In the genomic region with DNA sequence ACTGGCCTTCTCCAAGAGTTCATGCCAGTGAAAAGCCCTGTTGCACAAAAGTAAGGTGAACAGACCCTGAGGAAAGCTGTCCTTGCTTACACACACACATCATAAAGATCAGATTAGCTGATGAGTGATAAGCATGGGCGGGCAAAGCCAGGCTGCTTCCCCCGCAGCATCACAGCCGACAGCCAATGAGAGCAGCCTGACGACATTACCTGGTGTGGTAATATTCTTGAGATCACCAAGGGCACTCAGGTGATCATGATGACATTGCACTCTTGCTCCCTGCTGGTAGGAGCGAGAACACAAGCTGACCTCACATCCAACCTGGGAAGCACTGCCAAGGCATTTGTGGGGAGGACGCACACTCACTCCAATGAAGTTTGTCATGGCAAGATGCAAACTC, we compare ENCODE assay signal across 27 mouse cellular contexts.
DNase-seq lines count a peak whose midpoint lies in the region; ATAC-seq and TF ChIP-seq lines count a peak whose summit lies in the region.
"Had no signal": no experiment of that assay in that cellular context is flagged by ENCODE, and none has a peak within 500 bp of the region (broad histone marks: within the 10 kb centered on the region; RNA-seq: fewer than 3 reads in every experiment).

No protein-coding gene starts in this region.

- no peak overlapping the region for H3K27ac ChIP-seq in intestine, postnatal 0 days (ENCODE audit: low read depth, low read length)
- no peak overlapping the region for H3K27ac ChIP-seq in intestine, embryonic 16.5 days (ENCODE audit: low read length)
- H3K27ac ChIP-seq in kidney, adult 2 months (ENCODE audit: insufficient read depth, low read depth, low read length), result no peak overlapping the region
- no peak overlapping the region for H3K27ac ChIP-seq in lung, postnatal 0 days (ENCODE audit: low read length)
- H3K27ac ChIP-seq: embryonic facial prominence, embryonic 10.5 days; embryonic facial prominence, embryonic 12.5 days; forebrain, embryonic 10.5 days; forebrain, embryonic 12.5 days had no signal

- no peak overlapping the region for H3K4me2 ChIP-seq in intestine, postnatal 0 days (replicated peaks; ENCODE audit: low read depth)
- H3K4me2 ChIP-seq in intestine, embryonic 16.5 days (ENCODE audit: low read depth, low read length), result no peak overlapping the region
- H3K4me2 ChIP-seq in lung, postnatal 0 days (replicated peaks; ENCODE audit: low read depth, low read length), result no peak overlapping the region
- H3K4me2 ChIP-seq: embryonic facial prominence, embryonic 12.5 days; forebrain, embryonic 12.5 days had no signal

- H3K27me3 ChIP-seq in intestine, postnatal 0 days (replicated peaks; ENCODE audit: control insufficient read depth, insufficient read depth, low read length), result no peaks in the 10 kb centered on the region
- no peaks in the 10 kb centered on the region for H3K27me3 ChIP-seq in intestine, embryonic 16.5 days (replicated peaks; ENCODE audit: control insufficient read depth, insufficient read depth, low read length)
- H3K27me3 ChIP-seq in kidney, adult 2 months (replicated peaks; ENCODE audit: control insufficient read depth, insufficient read depth, low read length), result no peaks in the 10 kb centered on the region
- no peaks in the 10 kb centered on the region for H3K27me3 ChIP-seq in lung, postnatal 0 days (replicated peaks; ENCODE audit: insufficient read depth, low read length)
- H3K27me3 ChIP-seq: CH12.LX; embryonic facial prominence, embryonic 12.5 days; forebrain, embryonic 12.5 days; Patski had no signal

- no peaks in the 10 kb centered on the region for H3K9me3 ChIP-seq in intestine, postnatal 0 days (ENCODE audit: control insufficient read depth)
- no peaks in the 10 kb centered on the region for H3K9me3 ChIP-seq in intestine, embryonic 16.5 days (ENCODE audit: control insufficient read depth, low read length)
- H3K9me3 ChIP-seq in lung, postnatal 0 days (ENCODE audit: low read length), result no peaks in the 10 kb centered on the region
- H3K9me3 ChIP-seq: embryonic facial prominence, embryonic 10.5 days; embryonic facial prominence, embryonic 12.5 days; forebrain, embryonic 12.5 days; G1E had no signal

- TF ChIP-seq CTCF in intestine, postnatal 0 days (IDR thresholded peaks at IDR 0.05; ENCODE audit: low read depth), result peak; percentile 16; the same call in 1 of the 2 replicates
- TF ChIP-seq CTCF in kidney, adult 2 months (conservative IDR thresholded peaks at IDR 0.05; ENCODE audit: insufficient read depth, insufficient read length, low read depth, low read length), result no peak
- TF ChIP-seq CTCF in lung, postnatal 0 days (IDR thresholded peaks at IDR 0.05), result no peak

- H3K4me3 ChIP-seq in intestine, postnatal 0 days (ENCODE audit: low read depth, low read length), result no peak overlapping the region
- H3K4me3 ChIP-seq in intestine, embryonic 16.5 days (ENCODE audit: low read length), result no peak overlapping the region
- H3K4me3 ChIP-seq in kidney, adult 2 months (ENCODE audit: insufficient read depth, low read depth, low read length), result no peak overlapping the region
- H3K4me3 ChIP-seq in lung, postnatal 0 days (ENCODE audit: low read depth, low read length), result no peak overlapping the region
- H3K4me3 ChIP-seq: embryonic facial prominence, embryonic 10.5 days; embryonic facial prominence, embryonic 12.5 days; forebrain, embryonic 10.5 days; forebrain, embryonic 12.5 days had no signal

- no peak for ATAC-seq in intestine, postnatal 0 days
- ATAC-seq in intestine, embryonic 16.5 days, result no peak
- ATAC-seq in lung, postnatal 0 days, result no peak
- ATAC-seq: activated CD4-positive, CD25-positive, alpha-beta regulatory T cell, adult 4 months; CD4-positive, CD25-positive, alpha-beta regulatory T cell, adult 4 months; forebrain, embryonic 14.5 days; forebrain, embryonic 16.5 days; Patski had no signal

- no peaks in the 10 kb centered on the region for H3K36me3 ChIP-seq in intestine, postnatal 0 days (ENCODE audit: control insufficient read depth, insufficient read depth)
- no peaks in the 10 kb centered on the region for H3K36me3 ChIP-seq in intestine, embryonic 16.5 days (ENCODE audit: control insufficient read depth, insufficient read depth, low read length)
- no peaks in the 10 kb centered on the region for H3K36me3 ChIP-seq in kidney, adult 2 months (ENCODE audit: control insufficient read depth, insufficient read depth, low read length)
- H3K36me3 ChIP-seq in lung, postnatal 0 days (ENCODE audit: insufficient read depth, low read length), result no peaks in the 10 kb centered on the region
- H3K36me3 ChIP-seq: embryonic facial prominence, embryonic 10.5 days; embryonic facial prominence, embryonic 12.5 days; forebrain, embryonic 12.5 days; G1E had no signal

- H3K4me1 ChIP-seq in intestine, postnatal 0 days (replicated peaks; ENCODE audit: control insufficient read depth, insufficient read depth, low read length), result no peaks in the 10 kb centered on the region
- no peaks in the 10 kb centered on the region for H3K4me1 ChIP-seq in intestine, embryonic 16.5 days (ENCODE audit: control insufficient read depth, insufficient read depth, low read length)
- no peaks in the 10 kb centered on the region for H3K4me1 ChIP-seq in kidney, adult 2 months (ENCODE audit: control insufficient read depth, insufficient read depth, low read length)
- H3K4me1 ChIP-seq in lung, postnatal 0 days (ENCODE audit: insufficient read depth, low read depth, low read length), result no peaks in the 10 kb centered on the region
- H3K4me1 ChIP-seq: embryonic facial prominence, embryonic 10.5 days; embryonic facial prominence, embryonic 12.5 days; forebrain, embryonic 10.5 days; forebrain, embryonic 12.5 days had no signal

- TF ChIP-seq POLR2A in kidney, adult 2 months (IDR thresholded peaks at IDR 0.05; ENCODE audit: low read depth, low read length), result no peak

- H3K9ac ChIP-seq in intestine, postnatal 0 days (ENCODE audit: low read depth, low read length), result no peak overlapping the region
- no peak overlapping the region for H3K9ac ChIP-seq in intestine, embryonic 16.5 days (ENCODE audit: low read depth, low read length)
- H3K9ac ChIP-seq in lung, postnatal 0 days (replicated peaks; ENCODE audit: low read depth), result no peak overlapping the region
- H3K9ac ChIP-seq: embryonic facial prominence, embryonic 12.5 days; forebrain, embryonic 12.5 days had no signal

- TF ChIP-seq EP300 in lung, postnatal 0 days (IDR thresholded peaks at IDR 0.05), result no peak

- DNase-seq in kidney, adult 2 months, result peak; percentile 3
- DNase-seq in kidney, postnatal 4 days, result no peak
- peak; percentile 18 for DNase-seq in lung, postnatal 0 days (ENCODE audit: low spot score)
- no peak for DNase-seq in lung, postnatal 4 days
- DNase-seq in fat pad, adult 2 months (ENCODE audit: extremely low read depth, low read depth, low spot score), result peak; percentile 64
- no peak for DNase-seq in cerebellum, adult 18-20 months
- DNase-seq: adrenal gland, adult 8-10 months; adrenal gland, postnatal 36 days; B cell, adult 2 months; cerebellum, adult 11 months; cerebellum, adult 2 months; cerebellum, adult 9-10 months; cerebellum, postnatal 10 days; cerebellum, postnatal 25 days had no signal

- 72% methylated on average over 6 of the region's 6 CpGs for WGBS in intestine, postnatal 0 days
- WGBS in intestine, embryonic 16.5 days, result 81% methylated on average over 6 of the region's 6 CpGs
- 85% methylated on average over 6 of the region's 6 CpGs for WGBS in kidney, adult 2 months
- 65% methylated on average over 6 of the region's 6 CpGs for WGBS in lung, postnatal 0 days

Comparison
In these comparisons a context has a peak if more than half of its experiments do, and no peak if none do; other contexts are left out.
1. DNase-seq: peak in kidney, adult 2 months (single experiment), lung, postnatal 0 days (single experiment) and fat pad, adult 2 months (single experiment); none in kidney, postnatal 4 days (0 of 2), lung, postnatal 4 days (0 of 2) and cerebellum, adult 18-20 months (0 of 2).